Mouse (Mus musculus): Measurements from ENCODE around the gene Mutyh.

- TF ChIP-seq MYOG (IDR thresholded peaks at IDR 0.05; ENCODE audit: control insufficient read depth, extremely low read depth, insufficient read length) (no peak), CTCF (IDR thresholded peaks at IDR 0.05; ENCODE audit: control insufficient read depth, insufficient read depth, insufficient read length) (no peak), USF1 (IDR thresholded peaks at IDR 0.05; ENCODE audit: low read depth) (no peak), MYOD1 (IDR thresholded peaks at IDR 0.05; ENCODE audit: control insufficient read depth, insufficient read length, low read depth) (no peak)
Observed at GRCm38 (mm10) chr4:116787985-116788760, 19.4 kb upstream of the Mutyh start.

Measured in C2C12 (cell line).